Comparison of ENCODE assay signal across 8 mouse cellular contexts in the genomic region with DNA sequence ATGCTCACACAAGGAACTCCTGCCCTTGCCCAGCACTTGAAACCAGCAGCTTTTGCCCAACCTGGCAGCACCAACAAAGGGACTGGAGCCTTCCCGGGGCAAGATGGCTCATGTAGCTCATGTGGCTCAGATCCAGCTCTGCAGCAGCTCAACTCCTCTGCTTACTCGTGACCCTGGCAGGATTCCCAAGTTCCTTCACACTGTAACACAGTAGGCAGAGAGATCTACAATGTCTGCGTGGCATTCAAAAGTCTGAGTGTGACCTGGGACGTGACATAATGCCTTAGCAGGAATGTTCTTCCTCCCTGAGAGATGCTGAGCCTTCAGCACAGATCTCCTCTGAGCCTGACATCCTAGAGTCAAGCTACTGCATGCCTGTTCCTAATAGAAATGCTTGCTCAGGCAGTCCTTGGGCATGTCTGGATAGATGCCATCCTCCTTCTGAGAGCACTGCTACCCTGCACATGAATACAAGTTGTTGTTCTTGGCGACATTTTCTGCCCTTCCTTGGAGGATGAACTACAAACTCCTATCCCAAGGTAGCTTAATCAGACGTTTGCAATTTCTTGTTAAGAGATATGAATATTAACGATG. TPM values are rescaled to one million over a fixed set of nuclear protein-coding genes. Genes with fewer than 3 reads are reported as not detected.
DNase-seq lines count a peak whose midpoint lies in the region; ATAC-seq and TF ChIP-seq lines count a peak whose summit lies in the region.

No protein-coding gene starts in this region.

- H3K4me3 ChIP-seq in limb, embryonic 14.5 days (replicated peaks; ENCODE audit: low read length) = no peak overlapping the region
- H3K4me3 ChIP-seq in limb, embryonic 10.5 days = no peak overlapping the region

- peak; percentile 27 for DNase-seq in limb, embryonic 14.5 days (ENCODE audit: low spot score)
- no peak for DNase-seq in limb, embryonic 10.5 days (ENCODE audit: low spot score)
- DNase-seq in adrenal gland, postnatal 10 days = peak; percentile 81
- DNase-seq in cerebellum, adult 9-11 months = peak; percentile 50
- DNase-seq in kidney, postnatal 14 days = peak; percentile 58
- DNase-seq in layer of hippocampus, adult 9-11 months = no peak

- no peaks in the 10 kb centered on the region for H3K4me1 ChIP-seq in limb, embryonic 14.5 days (ENCODE audit: control insufficient read depth, insufficient read depth, low read length)
- no peaks in the 10 kb centered on the region for H3K4me1 ChIP-seq in limb, embryonic 10.5 days

- no peak overlapping the region for H3K9ac ChIP-seq in limb, embryonic 14.5 days (ENCODE audit: low read depth, low read length, severe bottlenecking)

- H3K4me2 ChIP-seq in limb, embryonic 14.5 days (replicated peaks; ENCODE audit: low read depth, low read length, severe bottlenecking) = no peak overlapping the region

- no peaks in the 10 kb centered on the region for H3K36me3 ChIP-seq in limb, embryonic 14.5 days (ENCODE audit: control insufficient read depth, insufficient read depth, low read length)
- no peaks in the 10 kb centered on the region for H3K36me3 ChIP-seq in limb, embryonic 10.5 days

- H3K27me3 ChIP-seq in limb, embryonic 14.5 days (ENCODE audit: control insufficient read depth, insufficient read depth, low read length) = no peaks in the 10 kb centered on the region
- H3K27me3 ChIP-seq in limb, embryonic 10.5 days (ENCODE audit: low read depth, poor library complexity, severe bottlenecking) = no peaks in the 10 kb centered on the region

- no peak overlapping the region for H3K27ac ChIP-seq in limb, embryonic 14.5 days (replicated peaks; ENCODE audit: low read depth, low read length)
- no peak overlapping the region for H3K27ac ChIP-seq in limb, embryonic 10.5 days

- H3K9me3 ChIP-seq in limb, embryonic 14.5 days (ENCODE audit: control insufficient read depth, low read length) = no peaks in the 10 kb centered on the region
- H3K9me3 ChIP-seq in limb, embryonic 10.5 days (replicated peaks) = no peaks in the 10 kb centered on the region

- WGBS in limb, embryonic 14.5 days = 68% methylated on average over 7 of the region's 7 CpGs
- WGBS in limb, embryonic 10.5 days = 83% methylated on average over 7 of the region's 7 CpGs

- no peak for TF ChIP-seq POLR2A in limb, embryonic 14.5 days (IDR thresholded peaks at IDR 0.05; ENCODE audit: borderline replicate concordance, extremely low read depth, insufficient read depth, insufficient read length)

- no peak for ATAC-seq in limb, embryonic 14.5 days (ENCODE audit: low FRiP score, low read depth)
- no peak for ATAC-seq in inflammation-experienced regulatory T-cells, adult 6 months
- no peak for ATAC-seq in megakaryocyte-erythroid progenitor cell, adult 5-6 weeks (replicated peaks; ENCODE audit: low FRiP score, low TSS enrichment, poor library complexity, severe bottlenecking)

RNA-seq across cellular contexts. Expression of a gene that starts 6.2 kb away (rescaled TPM):
- 42.3 and 45.5 TPM in 2 replicates for polyA plus RNA-seq in limb, embryonic 14.5 days (2012; rRNA removed)
- polyA plus RNA-seq in limb, embryonic 14.5 days (2014; fragmentation: Nextera tagmentation; extraction: Ambion mirVana) = 22.5 and 23.1 TPM in 2 replicates
- polyA plus RNA-seq in limb, embryonic 10.5 days (2016; fragmentation: Nextera tagmentation; extraction: Ambion mirVana) = 13.4 and 13.8 TPM in 2 replicates
- 10 to 100 TPM; 39.3 to 48.0 TPM for total RNA-seq in adrenal gland, postnatal 10 days (2021)
- 10 to 100 TPM in 2 of 3 experiments, 1 to 10 TPM in 1; 7.5 to 15.1 (median 13.0) TPM for polyA plus RNA-seq in inflammation-experienced regulatory T-cells, adult 6 months (2017; shearing (Covaris generic))
- 53.5 and 60.2 TPM in 2 replicates for total RNA-seq in megakaryocyte-erythroid progenitor cell, adult 5-6 weeks (2014; fragmentation: Nextera tagmentation)
- 18.3 and 31.5 TPM in 2 replicates for total RNA-seq in megakaryocyte-erythroid progenitor cell, adult 5-6 weeks (2017)

Comparison
In these comparisons a context has a peak if more than half of its experiments do, and no peak if none do; other contexts are left out.
1. DNase-seq: peak in limb, embryonic 14.5 days (single experiment), adrenal gland, postnatal 10 days (single experiment), cerebellum, adult 9-11 months (single experiment) and kidney, postnatal 14 days (single experiment); none in limb, embryonic 10.5 days (single experiment) and layer of hippocampus, adult 9-11 months (single experiment).